Mouse (Mus musculus) neural tube, embryonic 11.5 days (tissue): ENCODE results near the gene Zdhhc14. TPM values are rescaled to one million over a fixed set of nuclear protein-coding genes. Genes with fewer than 3 reads are reported as not detected.

Source experiments
- ATAC-seq: fragments of 200-750 bp; cut with Nextera tagmentation; 2 replicates; pipeline ENCODE4 v1.8.0; 2017; ENCODE audit warnings: moderate number of reproducible peaks, mild to moderate bottlenecking, moderate TSS enrichment, moderate library complexity; ENCODE audit not compliant: insufficient read depth, low FRiP score, low TSS enrichment
- DNase-seq: peaks from one replicate; pipeline ENCODE4 v3.0.0-alpha.2; 2015; ENCODE audit warnings: low spot score
- H3K27ac ChIP-seq: fragments of 300-500 bp; sonication (generic); 2 replicates; pipeline ENCODE4 v1.5.1; 2014; ENCODE audit warnings: low read depth, mild to moderate bottlenecking, low read length
- H3K27me3 ChIP-seq: fragments of 300-500 bp; sonication (generic); 2 replicates; pipeline ENCODE4 v1.6.1; 2014; ENCODE audit warnings: mild to moderate bottlenecking, low read length, mixed read lengths; ENCODE audit not compliant: control insufficient read depth, insufficient read depth
- H3K36me3 ChIP-seq: fragments of 300-500 bp; sonication (generic); 2 replicates; pipeline ENCODE4 v1.6.1; 2014; ENCODE audit warnings: mild to moderate bottlenecking, low read length, moderate library complexity, mixed read lengths; ENCODE audit not compliant: control insufficient read depth, insufficient read depth
- H3K4me1 ChIP-seq: fragments of 300-500 bp; sonication (generic); 2 replicates; pipeline ENCODE4 v1.6.1; 2014; ENCODE audit warnings: low read length, mixed read lengths; ENCODE audit not compliant: control insufficient read depth, insufficient read depth
- H3K4me2 ChIP-seq: fragments of 300-500 bp; sonication (generic); 2 replicates; pipeline ENCODE4 v1.6.1; 2014; ENCODE audit warnings: low read depth, mild to moderate bottlenecking, moderate library complexity
- H3K4me3 ChIP-seq: fragments of 300-500 bp; sonication (generic); 2 replicates; pipeline ENCODE4 v1.5.1; 2014; ENCODE audit warnings: low read depth, low read length
- H3K9ac ChIP-seq: fragments of 300-500 bp; sonication (generic); 2 replicates; pipeline ENCODE4 v1.6.1; 2014; ENCODE audit warnings: mild to moderate bottlenecking, low read length
- H3K9me3 ChIP-seq: fragments of 300-500 bp; sonication (generic); 2 replicates; pipeline ENCODE4 v1.6.1; 2016; ENCODE audit warnings: low read length; ENCODE audit not compliant: control insufficient read depth
- WGBS: fragments of 180-500 bp; shearing (Covaris S2); extraction: QIAGEN DNeasy Blood & Tissue Kit; methylation state at CpG from one replicate; pipeline ENCODE4 v1.1.7; 2014; 5-methylcytosine and 5-hydroxymethylcytosine counted together
- polyA plus RNA-seq: library from polyadenylated mRNA; unstranded; fragments of >200 nt; fragmentation: Nextera tagmentation; extraction: Ambion mirVana; gene quantifications from 2 replicates; pipeline ENCODE4 v1.2.1, GENCODE M21; 2014

Gene Zdhhc14
- polyA plus RNA-seq, 1 experiment from 2014 or later, result 2.6 TPM

- DNase-seq (peak; percentile 45), ATAC-seq (no peak)
- Histone ChIP-seq H3K4me3 (no peak overlapping the region), H3K9me3 (no peaks in the 10 kb centered on the region), H3K9ac (no peak overlapping the region), H3K27me3 (no peaks in the 10 kb centered on the region), H3K4me2 (no peak overlapping the region), H3K4me1 (0 out of 2 replicates have a peak, but pooled peaks cover 3% of the 10 kb centered on the region), H3K27ac (no peak overlapping the region), H3K36me3 (no peaks in the 10 kb centered on the region)
- WGBS, result 11% methylated on average over 4 of the region's 4 CpGs
Measured at GRCm38 (mm10) chr17:5748501-5748894, 256.1 kb downstream of the Zdhhc14 start.

- no peaks in the 10 kb centered on the region for H3K36me3 ChIP-seq
- no peaks in the 10 kb centered on the region for H3K27me3 ChIP-seq
- H3K4me3 ChIP-seq, result no peak overlapping the region
- H3K4me2 ChIP-seq, result no peak overlapping the region
- no peaks in the 10 kb centered on the region for H3K9me3 ChIP-seq
- DNase-seq (no peak), ATAC-seq (no peak)
- H3K27ac ChIP-seq, result no peak overlapping the region
- H3K4me1 ChIP-seq, result 0 out of 2 replicates have a peak, but pooled peaks cover 3% of the 10 kb centered on the region
- no peak overlapping the region for H3K9ac ChIP-seq
- WGBS, result 76% methylated on average over 4 of the region's 4 CpGs
Measured at GRCm38 (mm10) chr17:5750278-5750677, 257.9 kb downstream of the Zdhhc14 start.

- no peak overlapping the region for H3K9ac ChIP-seq
- ATAC-seq (no peak), DNase-seq (no peak)
- H3K27ac ChIP-seq, result no peak overlapping the region
- no peaks in the 10 kb centered on the region for H3K9me3 ChIP-seq
- H3K27me3 ChIP-seq, result no peaks in the 10 kb centered on the region
- H3K4me1 ChIP-seq, result 0 out of 2 replicates have a peak, but pooled peaks cover 3% of the 10 kb centered on the region
- H3K4me2 ChIP-seq, result no peak overlapping the region
- no peaks in the 10 kb centered on the region for H3K36me3 ChIP-seq
- H3K4me3 ChIP-seq, result no peak overlapping the region
- WGBS, result 88% methylated on average over 3 of the region's 3 CpGs
Measured at GRCm38 (mm10) chr17:5751066-5751465, 258.7 kb downstream of the Zdhhc14 start.

- H3K9me3 ChIP-seq, result no peaks in the 10 kb centered on the region
- DNase-seq (no peak), ATAC-seq (peak; percentile 6; the same call in 1 of the 2 replicates)
- 25% methylated on average over 2 of the region's 2 CpGs for WGBS
- 0 out of 2 replicates have a peak, but pooled peaks cover 3% of the 10 kb centered on the region for H3K4me1 ChIP-seq
- H3K9ac ChIP-seq, result peak overlapping the region; percentile 27
- H3K27me3 ChIP-seq, result no peaks in the 10 kb centered on the region
- no peak overlapping the region for H3K27ac ChIP-seq
- no peaks in the 10 kb centered on the region for H3K36me3 ChIP-seq
- H3K4me2 ChIP-seq, result peak overlapping the region; percentile 58
- no peak overlapping the region; the same call in 1 of the 2 replicates for H3K4me3 ChIP-seq
Measured at GRCm38 (mm10) chr17:5752322-5752715, 260.0 kb downstream of the Zdhhc14 start.

- DNase-seq (peak; percentile 84), ATAC-seq (peak; percentile 69)
- Histone ChIP-seq H3K36me3 (no peaks in the 10 kb centered on the region), H3K4me1 (0 out of 2 replicates have a peak, but pooled peaks cover 3% of the 10 kb centered on the region), H3K9ac (peak overlapping the region; percentile 27), H3K4me2 (peak overlapping the region; percentile 58), H3K27me3 (no peaks in the 10 kb centered on the region), H3K4me3 (peak overlapping the region; percentile 38), H3K27ac (no peak overlapping the region), H3K9me3 (no peaks in the 10 kb centered on the region)
- 11% methylated on average over 29 of the region's 29 CpGs for WGBS
Measured at GRCm38 (mm10) chr17:5752716-5753585, 260.6 kb downstream of the Zdhhc14 start.

GRCm38 (mm10) chr17:5755489-5755888, 263.1 kb downstream of the Zdhhc14 start:
- H3K9me3 ChIP-seq, result no peaks in the 10 kb centered on the region
- no peak for DNase-seq
- no peak overlapping the region for H3K27ac ChIP-seq
- H3K4me1 ChIP-seq, result 0 out of 2 replicates have a peak, but pooled peaks cover 3% of the 10 kb centered on the region
- no peaks in the 10 kb centered on the region for H3K36me3 ChIP-seq
- WGBS, result 88% methylated on average over 7 of the region's 7 CpGs
- no peak overlapping the region for H3K9ac ChIP-seq
- H3K4me2 ChIP-seq, result no peak overlapping the region
- no peak for ATAC-seq
- H3K4me3 ChIP-seq, result no peak overlapping the region
- H3K27me3 ChIP-seq, result no peaks in the 10 kb centered on the region

- DNase-seq (no peak), ATAC-seq (no peak)
- Histone ChIP-seq H3K4me1 (0 out of 2 replicates have a peak, but pooled peaks cover 3% of the 10 kb centered on the region), H3K27ac (no peak overlapping the region), H3K9me3 (no peaks in the 10 kb centered on the region), H3K36me3 (no peaks in the 10 kb centered on the region), H3K4me2 (no peak overlapping the region), H3K27me3 (no peaks in the 10 kb centered on the region), H3K9ac (no peak overlapping the region), H3K4me3 (no peak overlapping the region)
- 57% methylated on average over 5 of the region's 5 CpGs for WGBS
Measured at GRCm38 (mm10) chr17:5756065-5756464, 263.7 kb downstream of the Zdhhc14 start.

GRCm38 (mm10) chr17:5756855-5757254, 264.5 kb downstream of the Zdhhc14 start:
- whole genome bisulfite sequencing, result 93% methylated on average over 15 of the region's 15 CpGs

GRCm38 (mm10) chr17:5763768-5764167, 271.4 kb downstream of the Zdhhc14 start:
- Histone ChIP-seq H3K9ac (no peak overlapping the region), H3K27ac (no peak overlapping the region), H3K4me3 (no peak overlapping the region), H3K27me3 (no peaks in the 10 kb centered on the region), H3K4me2 (no peak overlapping the region), H3K36me3 (no peaks in the 10 kb centered on the region), H3K4me1 (no peaks in the 10 kb centered on the region), H3K9me3 (no peaks in the 10 kb centered on the region)
- ATAC-seq, result no peak
- 92% methylated on average over 5 of the region's 5 CpGs for WGBS
- no peak for DNase-seq

More at GRCm38 (mm10) chr17:5756855-5757254, 264.5 kb downstream of the Zdhhc14 start:
- Histone ChIP-seq H3K9ac (no peak overlapping the region), H3K4me3 (no peak overlapping the region), H3K4me1 (0 out of 2 replicates have a peak, but pooled peaks cover 3% of the 10 kb centered on the region), H3K27ac (no peak overlapping the region), H3K9me3 (no peaks in the 10 kb centered on the region), H3K27me3 (no peaks in the 10 kb centered on the region), H3K4me2 (no peak overlapping the region), H3K36me3 (no peaks in the 10 kb centered on the region)
- DNase-seq (no peak), ATAC-seq (no peak)
